In genomic region chr9:97111506-97111905, GRCm38 (mm10) we compare ENCODE assay signal across 8 mouse cellular contexts. TPM values are rescaled to one million over a fixed set of nuclear protein-coding genes. Genes with fewer than 3 reads are reported as not detected.
DNase-seq lines count a peak whose midpoint lies in the region; ATAC-seq and TF ChIP-seq lines count a peak whose summit lies in the region.

No protein-coding gene starts in this region.

- H3K4me2 ChIP-seq in hindbrain, embryonic 12.5 days (replicated peaks), result peak overlapping the region; percentile 62
- H3K4me2 ChIP-seq in liver, embryonic 13.5 days, result peak overlapping the region; percentile 81

- H3K27me3 ChIP-seq in cerebellum, adult 2 months (ENCODE audit: control insufficient read depth, insufficient read depth, low read length), result no peaks in the 10 kb centered on the region
- H3K27me3 ChIP-seq in hindbrain, embryonic 12.5 days, result no peaks in the 10 kb centered on the region
- H3K27me3 ChIP-seq in liver, embryonic 13.5 days, result peaks cover 12% of the 10 kb centered on the region

- no peaks in the 10 kb centered on the region for H3K36me3 ChIP-seq in ES-E14 (ENCODE audit: control insufficient read depth, insufficient read depth, low read length, poor library complexity, severe bottlenecking)
- H3K36me3 ChIP-seq in hindbrain, embryonic 12.5 days, result no peaks in the 10 kb centered on the region
- H3K36me3 ChIP-seq in liver, embryonic 13.5 days, result no peaks in the 10 kb centered on the region

- H3K4me3 ChIP-seq in cerebellum, adult 2 months (replicated peaks; ENCODE audit: insufficient read depth, low read depth, low read length), result peak overlapping the region; percentile 58
- peak overlapping the region; percentile 73 to 90 for H3K4me3 ChIP-seq in ES-E14 (ENCODE audit: insufficient read depth in 1 of 2, low read depth in 1 of 2, low read length in 2 of 2, poor library complexity in 1 of 2, severe bottlenecking in 1 of 2)
- H3K4me3 ChIP-seq in hindbrain, embryonic 12.5 days, result peak overlapping the region; percentile 88
- peak overlapping the region; percentile 83 for H3K4me3 ChIP-seq in liver, embryonic 13.5 days (replicated peaks)

- no peak for TF ChIP-seq POLR2A in cerebellum, adult 2 months (IDR thresholded peaks at IDR 0.05; ENCODE audit: borderline replicate concordance, insufficient read depth, low read length)

- no peak for ATAC-seq in hindbrain, embryonic 12.5 days (ENCODE audit: low FRiP score)
- no peak for ATAC-seq in liver, embryonic 13.5 days (ENCODE audit: low read depth)

- DNase-seq in cerebellum, adult 2 months, result peak in 1 of 2 experiments; percentile 22
- no peak for DNase-seq in cerebellum, adult 9-11 months
- DNase-seq in ES-E14 (ENCODE audit: low read depth, low spot score), result no peak
- no peak for DNase-seq in liver, embryonic 13.5 days
- DNase-seq in urinary bladder, postnatal 36 days (ENCODE audit: low spot score in 2 of 2), result no peak
- DNase-seq in spleen, adult 12 weeks (ENCODE audit: low spot score), result no peak
- DNase-seq in thymus, postnatal 25 days, result no peak

- peaks cover 4% of the 10 kb centered on the region; the same call in 1 of the 2 replicates for H3K4me1 ChIP-seq in cerebellum, adult 2 months (ENCODE audit: control insufficient read depth, insufficient read depth, low read length)
- H3K4me1 ChIP-seq in ES-E14 (ENCODE audit: control insufficient read depth in 2 of 2, insufficient read depth in 2 of 2, low read length in 2 of 2, poor library complexity in 1 of 2), result peaks cover 5 to 6% of the 10 kb centered on the region in 2 experiments; a peak in 2 of 4 replicates
- peaks cover 14% of the 10 kb centered on the region for H3K4me1 ChIP-seq in hindbrain, embryonic 12.5 days
- H3K4me1 ChIP-seq in liver, embryonic 13.5 days (replicated peaks), result peaks cover 26% of the 10 kb centered on the region

- TF ChIP-seq CTCF in cerebellum, adult 2 months (IDR thresholded peaks at IDR 0.05; ENCODE audit: borderline replicate concordance, insufficient read depth, low read depth, low read length), result no peak

- H3K9me3 ChIP-seq in ES-E14 (ENCODE audit: control insufficient read depth, insufficient read depth, low read depth, low read length), result no peaks in the 10 kb centered on the region
- H3K9me3 ChIP-seq in hindbrain, embryonic 12.5 days (replicated peaks), result no peaks in the 10 kb centered on the region
- H3K9me3 ChIP-seq in liver, embryonic 13.5 days (replicated peaks), result no peaks in the 10 kb centered on the region

- 6% methylated on average over 6 of the region's 6 CpGs for WGBS in cerebellum, adult 2 months
- 5% methylated on average over 6 of the region's 6 CpGs for WGBS in hindbrain, embryonic 12.5 days
- WGBS in liver, embryonic 13.5 days (ENCODE audit: insufficient replicate concordance), result 11% methylated on average over 6 of the region's 6 CpGs

- in situ Hi-C loops in ES-E14 (cut with MboI; ENCODE audit: low sequenced_read_pairs in 2 of 2, unreplicated experiment in 2 of 2), result no loop called here

- H3K27ac ChIP-seq in cerebellum, adult 2 months (ENCODE audit: insufficient read depth, low read length), result no peak overlapping the region
- peak overlapping the region; percentile 87 for H3K27ac ChIP-seq in ES-E14 (ENCODE audit: insufficient read depth, low read depth, low read length, poor library complexity, severe bottlenecking)
- peak overlapping the region; percentile 9; the same call in 1 of the 2 replicates for H3K27ac ChIP-seq in hindbrain, embryonic 12.5 days
- H3K27ac ChIP-seq in liver, embryonic 13.5 days, result peak overlapping the region; percentile 50; the same call in 1 of the 2 replicates

- peak overlapping the region; percentile 91 for H3K9ac ChIP-seq in ES-E14 (ENCODE audit: insufficient read depth, low read depth, low read length, poor library complexity, severe bottlenecking)
- peak overlapping the region; percentile 92 for H3K9ac ChIP-seq in hindbrain, embryonic 12.5 days
- peak overlapping the region; percentile 89 for H3K9ac ChIP-seq in liver, embryonic 13.5 days

TF ChIP-seq in ES-E14, 5 proteins besides CTCF, POLR2A, EP300 and RAD21:
- TF ChIP-seq HCFC1 (IDR thresholded peaks at IDR 0.05; ENCODE audit: borderline replicate concordance, insufficient read depth, low read length) (no peak), MAFK (IDR thresholded peaks at IDR 0.05; ENCODE audit: insufficient read depth, low read depth, low read length) (0 out of 2 replicates have a peak, but pooled peaks have one; percentile 3), ZC3H11A (IDR thresholded peaks at IDR 0.05; ENCODE audit: borderline replicate concordance, low read depth, low read length) (no peak)
TF ChIP-seq in ES-E14: peak in this region for 1.

RNA-seq across cellular contexts. Expression of gene Slc25a36, which starts 0.5 kb away (rescaled TPM):
- 53.2 and 54.3 TPM in 2 replicates for polyA plus RNA-seq in cerebellum, adult 2 months (2012; rRNA removed)
- 142 and 170 TPM in 2 replicates for total RNA-seq in ES-E14 (2012; rRNA removed)
- polyA plus RNA-seq in hindbrain, embryonic 12.5 days (2016; fragmentation: Nextera tagmentation; extraction: Ambion mirVana), result 99.8 and 113 TPM in 2 replicates
- polyA plus RNA-seq in liver, embryonic 13.5 days (2015; fragmentation: Nextera tagmentation; extraction: Ambion mirVana), result 10.1 and 11.6 TPM in 2 replicates
